In genomic region chr6:113451839-113452238, GRCm38 (mm10) we compare ENCODE assay signal across 20 mouse cellular contexts. TPM values are rescaled to one million over a fixed set of nuclear protein-coding genes. Genes with fewer than 3 reads are reported as not detected.
DNase-seq lines count a peak whose midpoint lies in the region; ATAC-seq lines count a peak whose summit lies in the region.
"Had no signal": no experiment of that assay in that cellular context is flagged by ENCODE, and none has a peak within 500 bp of the region (broad histone marks: within the 10 kb centered on the region; RNA-seq: fewer than 3 reads in every experiment).

No protein-coding gene starts in this region.

- H3K4me3 ChIP-seq in embryonic facial prominence, embryonic 14.5 days (ENCODE audit: low read depth, low read length) = no peak overlapping the region
- H3K4me3 ChIP-seq in embryonic facial prominence, embryonic 10.5 days = no peak overlapping the region
- H3K4me3 ChIP-seq in kidney, embryonic 16.5 days (ENCODE audit: low read length) = no peak overlapping the region
- H3K4me3 ChIP-seq: limb, embryonic 12.5 days; stomach, embryonic 15.5 days had no signal

- H3K36me3 ChIP-seq in embryonic facial prominence, embryonic 14.5 days (ENCODE audit: control insufficient read depth, insufficient read depth, low read length) = peaks cover 20% of the 10 kb centered on the region
- H3K36me3 ChIP-seq in embryonic facial prominence, embryonic 10.5 days (replicated peaks) = peaks cover 29% of the 10 kb centered on the region
- H3K36me3 ChIP-seq in kidney, embryonic 16.5 days (ENCODE audit: insufficient read depth, low read length) = peaks cover 23% of the 10 kb centered on the region

- DNase-seq in embryonic facial prominence, embryonic 14.5 days (ENCODE audit: low spot score) = peak; percentile 86
- DNase-seq in embryonic facial prominence, embryonic 10.5 days (ENCODE audit: low spot score) = no peak
- DNase-seq in kidney, adult 9 months = peak; percentile 61
- no peak for DNase-seq in kidney, postnatal 10 days
- DNase-seq in Muller cell, postnatal 12 days (ENCODE audit: inconsistent ontology term) = peak; percentile 71
- DNase-seq in adrenal gland, postnatal 10 days = no peak
- DNase-seq: cerebellum, adult 2 months; gastrocnemius, postnatal 14 days; heart, postnatal 36 days; lung, adult 18-20 months; right cerebral cortex, adult 18-20 months; spleen, adult 18-20 months; thymus, postnatal 36 days had no signal

- WGBS in embryonic facial prominence, embryonic 14.5 days = 56% methylated on average over 2 of the region's 2 CpGs
- 84% methylated on average over 2 of the region's 2 CpGs for WGBS in embryonic facial prominence, embryonic 10.5 days
- WGBS in kidney, embryonic 16.5 days = 71% methylated on average over 2 of the region's 2 CpGs

- H3K9me3 ChIP-seq in embryonic facial prominence, embryonic 14.5 days (ENCODE audit: control insufficient read depth, low read length) = no peaks in the 10 kb centered on the region
- no peaks in the 10 kb centered on the region for H3K9me3 ChIP-seq in embryonic facial prominence, embryonic 10.5 days
- H3K9me3 ChIP-seq in kidney, embryonic 16.5 days (ENCODE audit: low read length) = no peaks in the 10 kb centered on the region
- H3K9me3 ChIP-seq: limb, embryonic 12.5 days; stomach, embryonic 15.5 days had no signal

- H3K27me3 ChIP-seq in embryonic facial prominence, embryonic 14.5 days (replicated peaks; ENCODE audit: control insufficient read depth, insufficient read depth, low read length) = no peaks in the 10 kb centered on the region
- H3K27me3 ChIP-seq in embryonic facial prominence, embryonic 10.5 days (replicated peaks; ENCODE audit: low read depth, poor library complexity, severe bottlenecking) = no peaks in the 10 kb centered on the region
- no peaks in the 10 kb centered on the region for H3K27me3 ChIP-seq in kidney, embryonic 16.5 days (ENCODE audit: insufficient read depth, low read length)
- H3K27me3 ChIP-seq: limb, embryonic 12.5 days; stomach, embryonic 15.5 days had no signal

- no peak overlapping the region for H3K27ac ChIP-seq in embryonic facial prominence, embryonic 14.5 days (replicated peaks; ENCODE audit: low read depth, low read length)
- H3K27ac ChIP-seq in embryonic facial prominence, embryonic 10.5 days (replicated peaks) = no peak overlapping the region
- H3K27ac ChIP-seq in kidney, embryonic 16.5 days (ENCODE audit: low read length) = no peak overlapping the region
- H3K27ac ChIP-seq: limb, embryonic 12.5 days; stomach, embryonic 15.5 days had no signal

- H3K9ac ChIP-seq in embryonic facial prominence, embryonic 14.5 days (ENCODE audit: low read depth, low read length) = no peak overlapping the region; the same call in 1 of the 2 replicates
- 0 out of 2 replicates have a peak overlapping the region, but pooled peaks have one; percentile 9 for H3K9ac ChIP-seq in kidney, embryonic 16.5 days (replicated peaks; ENCODE audit: low read length)
- H3K9ac ChIP-seq: limb, embryonic 12.5 days; stomach, embryonic 15.5 days had no signal

- H3K4me2 ChIP-seq in embryonic facial prominence, embryonic 14.5 days (ENCODE audit: low read depth, low read length) = no peak overlapping the region
- H3K4me2 ChIP-seq in kidney, embryonic 16.5 days (replicated peaks; ENCODE audit: low read depth, low read length) = no peak overlapping the region
- H3K4me2 ChIP-seq: limb, embryonic 12.5 days; stomach, embryonic 15.5 days had no signal

- no peaks in the 10 kb centered on the region for H3K4me1 ChIP-seq in embryonic facial prominence, embryonic 14.5 days (ENCODE audit: control insufficient read depth, insufficient read depth, low read length)
- no peaks in the 10 kb centered on the region for H3K4me1 ChIP-seq in embryonic facial prominence, embryonic 10.5 days
- H3K4me1 ChIP-seq in kidney, embryonic 16.5 days (ENCODE audit: insufficient read depth, low read length) = peaks cover 5% of the 10 kb centered on the region; the same call in 1 of the 2 replicates
- H3K4me1 ChIP-seq: limb, embryonic 12.5 days had no signal

- ATAC-seq in embryonic facial prominence, embryonic 14.5 days (ENCODE audit: low read depth) = peak; percentile 74
- ATAC-seq in kidney, embryonic 16.5 days (ENCODE audit: low FRiP score, low TSS enrichment) = no peak
- no peak for ATAC-seq in granulocyte monocyte progenitor cell, adult 5-6 weeks (replicated peaks; ENCODE audit: poor library complexity, severe bottlenecking)
- ATAC-seq: inflammation-experienced regulatory T-cells, adult 6 months had no signal

RNA-seq across cellular contexts. Expression of gene Il17re, which starts 6.4 kb away (rescaled TPM):
- polyA plus RNA-seq in embryonic facial prominence, embryonic 14.5 days (2014; fragmentation: Nextera tagmentation; extraction: Ambion mirVana) = 3.6 and 5.6 TPM in 2 replicates
- 3.7 and 4.0 TPM in 2 replicates for polyA plus RNA-seq in embryonic facial prominence, embryonic 10.5 days (2016; fragmentation: Nextera tagmentation; extraction: Ambion mirVana)
- polyA plus RNA-seq in kidney, embryonic 16.5 days (2015; fragmentation: Nextera tagmentation; extraction: Ambion mirVana) = 10.0 and 10.1 TPM in 2 replicates
- total RNA-seq in granulocyte monocyte progenitor cell, adult 5-6 weeks (2014; fragmentation: Nextera tagmentation) = not detected in 2 replicates
- total RNA-seq in granulocyte monocyte progenitor cell, adult 5-6 weeks (2017) = 0.31 and 0.43 TPM in 2 replicates
- 1 to 10 TPM; 1.1 to 1.5 TPM for total RNA-seq in adrenal gland, postnatal 10 days (2021)
- total RNA-seq: megakaryocyte-erythroid progenitor cell, adult 5-6 weeks had no signal

RNA-seq across cellular contexts. Expression of gene Jagn1, which starts 9.5 kb away (rescaled TPM):
- polyA plus RNA-seq in embryonic facial prominence, embryonic 14.5 days (2014; fragmentation: Nextera tagmentation; extraction: Ambion mirVana) = 72.5 and 75.9 TPM in 2 replicates
- polyA plus RNA-seq in embryonic facial prominence, embryonic 10.5 days (2016; fragmentation: Nextera tagmentation; extraction: Ambion mirVana) = 87.2 and 88.8 TPM in 2 replicates
- polyA plus RNA-seq in kidney, embryonic 16.5 days (2015; fragmentation: Nextera tagmentation; extraction: Ambion mirVana) = 115 and 121 TPM in 2 replicates
- total RNA-seq in granulocyte monocyte progenitor cell, adult 5-6 weeks (2014; fragmentation: Nextera tagmentation) = 53.5 and 73.6 TPM in 2 replicates
- total RNA-seq in granulocyte monocyte progenitor cell, adult 5-6 weeks (2017) = 23.2 and 28.3 TPM in 2 replicates
- 10 to 100 TPM; 47.6 to 48.4 TPM for total RNA-seq in adrenal gland, postnatal 10 days (2021)

RNA-seq across cellular contexts. Expression of gene Cidec, which starts 16.3 kb away (rescaled TPM):
- 0.47 and 3.3 TPM in 2 replicates for polyA plus RNA-seq in embryonic facial prominence, embryonic 14.5 days (2014; fragmentation: Nextera tagmentation; extraction: Ambion mirVana)
- not detected in 2 replicates for polyA plus RNA-seq in embryonic facial prominence, embryonic 10.5 days (2016; fragmentation: Nextera tagmentation; extraction: Ambion mirVana)
- not detected in 2 replicates for polyA plus RNA-seq in kidney, embryonic 16.5 days (2015; fragmentation: Nextera tagmentation; extraction: Ambion mirVana)
- not detected in 2 replicates for total RNA-seq in granulocyte monocyte progenitor cell, adult 5-6 weeks (2014; fragmentation: Nextera tagmentation)
- not detected in 2 replicates for total RNA-seq in granulocyte monocyte progenitor cell, adult 5-6 weeks (2017)
- total RNA-seq in adrenal gland, postnatal 10 days (2021) = 100 to 1,000 TPM; 397 to 418 TPM
- total RNA-seq: layer of hippocampus, adult 18-20 months; megakaryocyte-erythroid progenitor cell, adult 5-6 weeks had no signal
- polyA plus RNA-seq: inflammation-experienced regulatory T-cells, adult 6 months; limb, embryonic 12.5 days had no signal

RNA-seq across cellular contexts. Expression of gene Il17rc, which starts 19.4 kb away (rescaled TPM):
- polyA plus RNA-seq in embryonic facial prominence, embryonic 14.5 days (2014; fragmentation: Nextera tagmentation; extraction: Ambion mirVana) = 15.7 and 20.2 TPM in 2 replicates
- 2.4 and 2.5 TPM in 2 replicates for polyA plus RNA-seq in embryonic facial prominence, embryonic 10.5 days (2016; fragmentation: Nextera tagmentation; extraction: Ambion mirVana)
- 18.2 and 31.0 TPM in 2 replicates for polyA plus RNA-seq in kidney, embryonic 16.5 days (2015; fragmentation: Nextera tagmentation; extraction: Ambion mirVana)
- total RNA-seq in granulocyte monocyte progenitor cell, adult 5-6 weeks (2014; fragmentation: Nextera tagmentation) = not detected in 2 replicates
- total RNA-seq in granulocyte monocyte progenitor cell, adult 5-6 weeks (2017) = not detected in 2 replicates
- 10 to 100 TPM; 22.6 to 25.0 TPM for total RNA-seq in adrenal gland, postnatal 10 days (2021)
- total RNA-seq: megakaryocyte-erythroid progenitor cell, adult 5-6 weeks had no signal

RNA-seq across cellular contexts. Expression of gene Creld1, which starts 31.3 kb away (rescaled TPM):
- 24.8 and 25.3 TPM in 2 replicates for polyA plus RNA-seq in embryonic facial prominence, embryonic 14.5 days (2014; fragmentation: Nextera tagmentation; extraction: Ambion mirVana)
- polyA plus RNA-seq in embryonic facial prominence, embryonic 10.5 days (2016; fragmentation: Nextera tagmentation; extraction: Ambion mirVana) = 23.5 and 27.2 TPM in 2 replicates
- 43.4 and 45.8 TPM in 2 replicates for polyA plus RNA-seq in kidney, embryonic 16.5 days (2015; fragmentation: Nextera tagmentation; extraction: Ambion mirVana)
- 15.3 and 17.8 TPM in 2 replicates for total RNA-seq in granulocyte monocyte progenitor cell, adult 5-6 weeks (2014; fragmentation: Nextera tagmentation)
- total RNA-seq in granulocyte monocyte progenitor cell, adult 5-6 weeks (2017) = 6.7 and 9.4 TPM in 2 replicates
- 10 to 100 TPM; 35.8 to 43.1 TPM for total RNA-seq in adrenal gland, postnatal 10 days (2021)

Comparison
In these comparisons a context has a peak if more than half of its experiments do, and no peak if none do; other contexts are left out.
1. DNase-seq: peak in embryonic facial prominence, embryonic 14.5 days (single experiment), kidney, adult 9 months (single experiment) and Muller cell, postnatal 12 days (single experiment); none in embryonic facial prominence, embryonic 10.5 days (single experiment), kidney, postnatal 10 days (single experiment) and adrenal gland, postnatal 10 days (single experiment).